Mouse (Mus musculus) embryonic facial prominence, embryonic 14.5 days (tissue): ENCODE data around the gene Tpm3. TPM values are rescaled to one million over a fixed set of nuclear protein-coding genes. Genes with fewer than 3 reads are reported as not detected.

Experiments
- ATAC-seq: fragments of 200-750 bp; cut with Nextera tagmentation; 2 replicates; pipeline ENCODE4 v1.8.0; 2017; ENCODE audit warnings: low read depth, moderate number of reproducible peaks, moderate TSS enrichment
- DNase-seq: peaks from one replicate; pipeline ENCODE4 v3.0.0-alpha.2; 2015; ENCODE audit warnings: low spot score
- H3K27ac ChIP-seq: fragments of 300-500 bp; sonication (generic); replicated peaks from 2 replicates; pipeline ENCODE4 v1.5.1; 2014; ENCODE audit warnings: low read depth, mild to moderate bottlenecking, low read length, moderate library complexity
- H3K27me3 ChIP-seq: fragments of 300-500 bp; sonication (generic); replicated peaks from 2 replicates; pipeline ENCODE4 v1.6.1; 2014; ENCODE audit warnings: low read length; ENCODE audit not compliant: control insufficient read depth, insufficient read depth
- H3K36me3 ChIP-seq: fragments of 300-500 bp; sonication (generic); 2 replicates; pipeline ENCODE4 v1.6.1; 2014; ENCODE audit warnings: low read length, mixed read lengths; ENCODE audit not compliant: control insufficient read depth, insufficient read depth
- H3K4me1 ChIP-seq: fragments of 300-500 bp; sonication (generic); 2 replicates; pipeline ENCODE4 v1.6.1; 2014; ENCODE audit warnings: antibody characterized with exemption, low read length; ENCODE audit not compliant: control insufficient read depth, insufficient read depth
- H3K4me2 ChIP-seq: fragments of 300-500 bp; sonication (generic); 2 replicates; pipeline ENCODE4 v1.6.1; 2014; ENCODE audit warnings: low read depth, mild to moderate bottlenecking, low read length, moderate library complexity, mixed read lengths
- H3K4me3 ChIP-seq: fragments of 300-500 bp; sonication (generic); 2 replicates; pipeline ENCODE4 v1.5.1; 2014; ENCODE audit warnings: low read depth, mild to moderate bottlenecking, low read length
- H3K9ac ChIP-seq: fragments of 300-500 bp; sonication (generic); 2 replicates; pipeline ENCODE4 v1.6.1; 2014; ENCODE audit warnings: low read depth, mild to moderate bottlenecking, low read length, moderate library complexity, mixed read lengths
- H3K9me3 ChIP-seq: fragments of 300-500 bp; sonication (generic); 2 replicates; pipeline ENCODE4 v1.6.1; 2016; ENCODE audit warnings: low read length; ENCODE audit not compliant: control insufficient read depth
- WGBS: fragments of 180-500 bp; shearing (Covaris S2); extraction: QIAGEN DNeasy Blood & Tissue Kit; methylation state at CpG from one replicate; pipeline ENCODE4 v1.1.7; 2014; 5-methylcytosine and 5-hydroxymethylcytosine counted together
- polyA plus RNA-seq: library from polyadenylated mRNA; unstranded; fragments of >200 nt; fragmentation: Nextera tagmentation; extraction: Ambion mirVana; gene quantifications from 2 replicates; pipeline ENCODE4 v1.2.1, GENCODE M21; 2014

Gene Tpm3
- polyA plus RNA-seq, 1 experiment from 2014 or later: 423 TPM

- Histone ChIP-seq H3K36me3 (peaks cover 100% of the 10 kb centered on the region), H3K4me1 (no peaks in the 10 kb centered on the region), H3K27me3 (no peaks in the 10 kb centered on the region), H3K9me3 (no peaks in the 10 kb centered on the region), H3K4me2 (no peak overlapping the region), H3K27ac (no peak overlapping the region), H3K9ac (no peak overlapping the region), H3K4me3 (no peak overlapping the region)
- ATAC-seq (no peak), DNase-seq (no peak)
- WGBS: 85% methylated on average over 6 of the region's 6 CpGs
Measured at GRCm38 (mm10) chr3:90090892-90091291, 18.4 kb downstream of the Tpm3 start.

GRCm38 (mm10) chr3:90094453-90094852 is 22.0 kb downstream of the Tpm3 start:
- peaks cover 93% of the 10 kb centered on the region for H3K36me3 ChIP-seq
- no peaks in the 10 kb centered on the region for H3K27me3 ChIP-seq
- ATAC-seq (no peak), DNase-seq (no peak)
- no peak overlapping the region for H3K27ac ChIP-seq
- no peak overlapping the region for H3K9ac ChIP-seq
- no peaks in the 10 kb centered on the region for H3K9me3 ChIP-seq
- no peaks in the 10 kb centered on the region for H3K4me1 ChIP-seq
- no peak overlapping the region for H3K4me3 ChIP-seq
- no peak overlapping the region for H3K4me2 ChIP-seq
- WGBS: 93% methylated on average over 3 of the region's 3 CpGs

- H3K9ac ChIP-seq: no peak overlapping the region
Measured at GRCm38 (mm10) chr3:90097928-90098327, 25.5 kb downstream of the Tpm3 start.

GRCm38 (mm10) chr3:90101010-90101409 is 28.6 kb downstream of the Tpm3 start:
- Histone ChIP-seq H3K27me3 (no peaks in the 10 kb centered on the region), H3K4me1 (no peaks in the 10 kb centered on the region), H3K4me2 (no peak overlapping the region), H3K27ac (no peak overlapping the region), H3K4me3 (no peak overlapping the region), H3K36me3 (peaks cover 41% of the 10 kb centered on the region), H3K9me3 (no peaks in the 10 kb centered on the region), H3K9ac (no peak overlapping the region)
- ATAC-seq (no peak), DNase-seq (no peak)
- WGBS: 93% methylated on average over 3 of the region's 3 CpGs

More at GRCm38 (mm10) chr3:90097928-90098327, 25.5 kb downstream of the Tpm3 start:
- DNase-seq: no peak
- no peak overlapping the region for H3K4me3 ChIP-seq
- WGBS: 82% methylated on average over 5 of the region's 5 CpGs
- H3K27me3 ChIP-seq: no peaks in the 10 kb centered on the region
- no peak overlapping the region for H3K4me2 ChIP-seq
- H3K4me1 ChIP-seq: no peaks in the 10 kb centered on the region
- ATAC-seq: no peak
- H3K27ac ChIP-seq: no peak overlapping the region
- H3K9me3 ChIP-seq: no peaks in the 10 kb centered on the region
- H3K36me3 ChIP-seq: peaks cover 71% of the 10 kb centered on the region

- 97% methylated on average over 2 of the region's 2 CpGs for WGBS
- ATAC-seq (no peak), DNase-seq (no peak)
- Histone ChIP-seq H3K27me3 (no peaks in the 10 kb centered on the region), H3K9ac (no peak overlapping the region), H3K4me1 (no peaks in the 10 kb centered on the region), H3K4me2 (no peak overlapping the region), H3K36me3 (peaks cover 39% of the 10 kb centered on the region), H3K9me3 (no peaks in the 10 kb centered on the region), H3K4me3 (no peak overlapping the region), H3K27ac (no peak overlapping the region)
Measured at GRCm38 (mm10) chr3:90101673-90102072, 29.2 kb downstream of the Tpm3 start.

GRCm38 (mm10) chr3:90102239-90102638 is 29.8 kb downstream of the Tpm3 start:
- H3K4me3 ChIP-seq: no peak overlapping the region
- no peak overlapping the region for H3K4me2 ChIP-seq
- H3K9me3 ChIP-seq: no peaks in the 10 kb centered on the region
- no peaks in the 10 kb centered on the region for H3K27me3 ChIP-seq
- no peak overlapping the region for H3K9ac ChIP-seq
- no peaks in the 10 kb centered on the region for H3K4me1 ChIP-seq
- DNase-seq (no peak), ATAC-seq (no peak)
- WGBS: 70% methylated on average over 2 of the region's 2 CpGs
- H3K27ac ChIP-seq: no peak overlapping the region
- peaks cover 34% of the 10 kb centered on the region for H3K36me3 ChIP-seq

- ATAC-seq: no peak
- 84% methylated on average over 2 of the region's 2 CpGs for WGBS
- peaks cover 26% of the 10 kb centered on the region for H3K36me3 ChIP-seq
Measured at GRCm38 (mm10) chr3:90103176-90103575, 30.7 kb downstream of the Tpm3 start.

GRCm38 (mm10) chr3:90103938-90104337 is 31.5 kb downstream of the Tpm3 start, which contains the start of gene Nup210l:
Gene Nup210l, plus strand, starts transcription at chr3:90104132.
- no peaks in the 10 kb centered on the region for H3K27me3 ChIP-seq
- WGBS: 84% methylated on average over 13 of the region's 13 CpGs
- no peak for ATAC-seq

More at GRCm38 (mm10) chr3:90103176-90103575, 30.7 kb downstream of the Tpm3 start:
- no peaks in the 10 kb centered on the region for H3K4me1 ChIP-seq
- no peak overlapping the region for H3K27ac ChIP-seq
- no peaks in the 10 kb centered on the region for H3K27me3 ChIP-seq
- no peak overlapping the region for H3K9ac ChIP-seq
- no peak overlapping the region for H3K4me3 ChIP-seq
- no peak for DNase-seq
- H3K9me3 ChIP-seq: no peaks in the 10 kb centered on the region
- H3K4me2 ChIP-seq: no peak overlapping the region

GRCm38 (mm10) chr3:90111706-90112105 is 39.3 kb downstream of the Tpm3 start:
- H3K9me3 ChIP-seq: no peaks in the 10 kb centered on the region
- no peak overlapping the region for H3K9ac ChIP-seq
- H3K27ac ChIP-seq: no peak overlapping the region
- no peaks in the 10 kb centered on the region for H3K36me3 ChIP-seq
- H3K4me2 ChIP-seq: no peak overlapping the region
- ATAC-seq: no peak
- H3K4me1 ChIP-seq: no peaks in the 10 kb centered on the region
- 80% methylated on average over 2 of the region's 2 CpGs for WGBS
- DNase-seq: no peak
- H3K27me3 ChIP-seq: no peaks in the 10 kb centered on the region
- H3K4me3 ChIP-seq: no peak overlapping the region

More at GRCm38 (mm10) chr3:90103938-90104337, 31.5 kb downstream of the Tpm3 start, which contains the start of gene Nup210l:
- H3K27ac ChIP-seq: no peak within 1 kb of the TSS
- no peaks in the 10 kb centered on the region for H3K9me3 ChIP-seq
- no peak within 1 kb of the TSS for H3K4me2 ChIP-seq
- no peaks in the 10 kb centered on the region for H3K4me1 ChIP-seq
- no peak for DNase-seq
- H3K9ac ChIP-seq: no peak within 1 kb of the TSS
- H3K4me3 ChIP-seq: no peak within 1 kb of the TSS
- peaks cover 18% of the 10 kb centered on the region for H3K36me3 ChIP-seq
